Mouse (Mus musculus) naive thymus-derived CD4-positive, alpha-beta T cell, adult 5 months (primary cell): ENCODE results near the gene Abcg2. TPM values are rescaled to one million over a fixed set of nuclear protein-coding genes. Genes with fewer than 3 reads are reported as not detected.

Source experiments
- polyA plus RNA-seq: library from polyadenylated mRNA; unstranded; fragments of 100-300 nt; shearing (Covaris generic); gene quantifications from one replicate; pipeline ENCODE4 v1.2.1, GENCODE M21; 2017

Gene Abcg2
- polyA plus RNA-seq, result 22.5 TPM

DNA sequence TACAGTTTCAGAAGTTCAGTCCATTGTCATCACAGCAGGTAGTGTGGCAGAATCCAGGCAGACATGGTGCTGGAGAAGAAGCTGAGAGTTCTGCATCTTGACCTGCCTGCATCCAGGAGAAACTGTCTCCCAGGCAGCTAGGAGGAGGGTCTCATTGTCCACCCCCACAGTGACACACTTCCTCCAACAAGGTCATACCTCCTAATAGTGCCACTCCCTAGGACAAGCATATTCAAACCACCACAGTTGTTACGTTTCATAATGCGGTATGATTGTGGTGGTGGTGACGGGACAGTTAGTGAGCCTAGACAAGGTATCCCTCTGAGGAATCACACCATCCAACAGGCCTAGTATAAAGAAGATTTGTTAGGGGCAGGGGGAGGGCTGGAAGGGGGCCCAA lies at the start of gene Abcg2:
TSS of gene Abcg2 (plus strand) at position 301 of the 400 bp plus-strand sequence.

Other genes with a start within 250 kb of the Abcg2 start
- not detected for gene Vmn1r30, start 141.1 kb upstream of the Abcg2 start, polyA plus RNA-seq
- gene Vmn1r31, start 109.2 kb upstream of the Abcg2 start, polyA plus RNA-seq, result not detected
- gene Herc3, start 246.9 kb downstream of the Abcg2 start, polyA plus RNA-seq, result 129 TPM